Mouse (Mus musculus) right cerebral cortex, adult 18-20 months (tissue): ENCODE measurements at regions not wholly inside any gene's neighbourhood (a gene's known extent, or its start where the extent isn't known, plus 50 kb on each side); places are given as distances from the start of the nearest gene placed in this dataset.
"Not testable (repeated sequence)": the region's sequence is repeated elsewhere in the genome, so short reads cannot be mapped to it uniquely, and the experiment has no call there.

ENCODE experiments used
- DNase-seq: peaks from one replicate; pipeline ENCODE4 v3.0.0; 2022; ENCODE audit warnings: mixed read lengths

- no peak for DNase-seq
Measured at GRCm38 (mm10) chr12:15562826-15563225, 253.9 kb downstream of the Trib2 start.

DNA sequence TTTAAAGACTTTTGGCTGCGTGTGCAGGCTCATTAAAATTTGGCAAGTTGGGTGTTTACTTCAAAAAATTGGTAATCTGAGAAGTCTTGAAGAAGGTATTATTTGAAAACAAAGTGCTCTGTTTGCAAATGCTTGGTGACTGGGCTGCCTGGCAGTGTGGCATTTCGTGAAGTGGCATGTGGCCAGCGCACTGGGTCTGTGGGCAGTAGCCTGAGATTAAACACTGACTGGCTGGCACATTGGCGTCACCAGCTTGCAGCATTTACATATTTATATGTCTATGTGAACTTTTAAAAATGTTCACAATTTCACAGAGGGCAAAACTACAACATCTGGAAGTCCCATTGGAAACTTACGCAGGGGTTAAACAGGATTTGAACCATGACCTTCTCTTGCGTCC is 261.3 kb downstream of the Trib2 start:
- peak; percentile 38 for DNase-seq

DNA sequence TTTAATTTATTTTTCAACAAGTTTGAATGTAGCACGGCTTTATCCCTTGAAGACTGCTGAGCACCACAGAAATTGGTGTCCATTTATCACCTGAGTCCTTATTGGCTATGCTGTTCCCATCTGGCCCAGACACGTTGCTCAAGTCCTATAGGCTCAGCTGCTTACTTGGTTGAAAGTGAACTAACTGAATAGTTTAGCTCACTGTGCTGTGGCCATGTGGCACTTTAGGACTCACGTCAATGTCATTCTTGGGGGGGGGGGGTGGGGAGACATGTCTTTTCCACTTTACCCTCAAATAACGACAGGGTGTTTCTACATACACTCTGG is 263.1 kb downstream of the Trib2 start:
- DNase-seq = no peak

DNA sequence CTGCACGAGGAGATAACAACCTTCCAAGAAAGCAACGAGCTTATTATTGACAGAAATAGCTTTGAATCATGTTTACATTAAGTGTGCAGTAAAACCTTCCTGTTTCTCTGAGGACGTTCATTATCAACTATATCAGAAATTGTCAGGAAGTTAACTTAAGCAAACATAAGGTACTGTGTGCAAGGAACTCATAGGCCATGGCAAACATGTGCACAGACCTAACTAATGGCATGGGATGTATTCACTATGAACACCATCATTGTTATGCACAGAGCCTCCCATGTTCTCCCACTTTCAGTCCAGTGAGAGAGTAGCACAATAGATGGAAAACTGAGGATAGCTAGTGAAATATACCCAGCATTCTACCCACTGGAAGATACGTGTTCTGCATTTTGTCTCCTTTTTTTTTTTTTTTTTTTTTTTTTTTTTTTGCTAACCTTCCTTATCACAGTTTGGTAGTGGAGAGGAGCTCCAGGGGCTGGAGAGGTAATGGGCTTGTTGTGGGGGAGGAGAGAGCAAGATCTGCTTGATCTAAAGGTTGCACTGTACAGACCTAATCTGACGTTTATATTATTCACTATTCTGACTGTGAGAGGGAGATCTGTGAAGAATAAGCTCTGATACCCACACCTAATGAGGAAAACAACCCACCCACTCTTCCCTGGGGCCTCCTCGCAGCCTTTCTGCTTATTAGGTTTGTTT is 263.6 kb downstream of the Trib2 start:
- no peak for DNase-seq

DNA sequence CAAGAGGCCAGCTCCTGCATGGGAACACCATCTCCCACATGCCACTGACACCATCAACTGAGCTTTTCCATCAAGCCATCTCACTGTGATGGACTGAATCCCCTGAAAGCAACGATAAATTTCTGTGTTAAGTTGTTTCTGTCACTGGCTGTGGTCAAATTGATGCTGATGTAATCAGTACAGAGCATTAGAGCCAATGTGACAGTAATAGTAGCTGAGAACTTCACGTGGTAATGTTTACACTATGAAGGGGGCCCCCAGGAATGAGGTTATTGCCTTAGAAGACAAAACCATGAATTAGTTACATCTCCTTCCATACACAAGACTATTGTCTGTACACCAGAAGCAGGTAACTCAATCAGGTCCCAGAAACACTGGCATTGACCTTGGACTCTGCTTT is 264.5 kb downstream of the Trib2 start:
- DNase-seq = no peak

- no peak for DNase-seq
Measured at GRCm38 (mm10) chr12:15551281-15551900, 265.3 kb downstream of the Trib2 start.

GRCm38 (mm10) chr12:15544351-15544750 is 272.4 kb downstream of the Trib2 start:
- no peak for DNase-seq

DNA sequence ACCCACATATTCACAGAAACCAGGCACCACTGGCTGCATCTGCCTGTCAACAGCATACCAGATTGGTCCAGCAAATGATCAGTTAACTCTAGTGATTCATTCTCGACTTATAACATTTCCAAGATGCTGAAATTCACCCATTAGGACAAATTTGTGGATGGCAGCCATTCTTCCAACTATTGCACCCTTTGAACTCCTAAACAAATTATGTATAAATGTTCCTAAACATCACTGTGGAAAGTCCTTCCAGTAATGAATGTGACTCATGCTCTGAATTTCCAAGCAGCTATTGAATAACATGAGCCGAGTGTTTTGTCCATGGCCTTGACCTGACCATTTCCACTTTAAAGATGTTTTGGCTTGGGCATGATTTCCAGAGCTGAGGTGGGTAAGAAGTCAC is 274.2 kb downstream of the Trib2 start:
- DNase-seq = no peak

GRCm38 (mm10) chr12:15536852-15537368 is 279.8 kb downstream of the Trib2 start:
- no peak for DNase-seq

- no peak for DNase-seq
Measured at GRCm38 (mm10) chr12:15536247-15536646, 280.5 kb downstream of the Trib2 start.

DNA sequence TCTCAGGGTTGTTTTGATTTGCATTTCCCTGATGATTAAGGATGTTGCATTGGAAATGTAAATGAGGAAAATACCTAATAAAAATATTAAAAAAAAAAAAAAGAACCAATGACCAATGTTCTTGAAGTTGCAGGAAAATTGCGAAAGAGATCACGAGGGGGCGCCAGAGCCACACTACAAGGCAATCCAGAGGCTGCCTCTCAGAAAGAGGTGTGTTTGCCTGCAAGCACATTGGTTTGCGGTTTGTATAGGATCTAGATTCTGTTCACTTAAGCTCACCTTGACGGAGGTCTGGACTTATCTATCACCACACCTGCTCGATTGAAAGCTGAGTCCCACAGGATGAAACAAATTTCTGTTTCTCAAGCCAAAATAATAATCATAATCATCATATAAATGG is 280.9 kb downstream of the Trib2 start:
- DNase-seq = peak; percentile 83

GRCm38 (mm10) chr12:15520783-15521407 is 295.8 kb downstream of the Trib2 start:
- DNase-seq = no peak

GRCm38 (mm10) chr12:15511994-15512393 is 304.7 kb downstream of the Trib2 start:
- no peak for DNase-seq

- peak; percentile 35 for DNase-seq
Measured at GRCm38 (mm10) chr12:15507576-15507975, 309.1 kb downstream of the Trib2 start.

GRCm38 (mm10) chr12:15493640-15494039 is 323.1 kb downstream of the Trib2 start:
- DNase-seq = no peak

GRCm38 (mm10) chr12:15472741-15473140 is 344.0 kb downstream of the Trib2 start:
- peak; percentile 6 for DNase-seq

DNA sequence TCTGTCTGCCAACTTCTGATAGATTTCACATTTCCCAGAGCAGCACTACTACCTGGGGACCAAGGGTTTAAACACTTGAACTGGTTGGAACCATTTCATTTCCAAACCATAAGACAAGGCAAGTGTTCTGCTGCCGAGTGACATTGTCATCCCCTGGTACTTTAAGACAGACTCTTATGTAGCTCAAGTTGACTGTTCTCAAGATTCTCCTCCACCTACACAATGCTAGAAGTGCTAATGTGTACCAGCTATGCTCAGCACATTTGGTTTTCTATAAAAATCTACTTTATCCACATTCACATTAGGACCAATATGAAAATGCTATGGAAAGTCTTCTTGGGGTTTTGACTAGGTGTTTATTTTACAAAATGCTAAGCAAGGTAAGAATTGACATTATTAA is 357.3 kb downstream of the Trib2 start:
- peak; percentile 28 for DNase-seq

- not testable (repeated sequence) for DNase-seq
Measured at GRCm38 (mm10) chr12:15456369-15456768, 360.4 kb downstream of the Trib2 start.

DNA sequence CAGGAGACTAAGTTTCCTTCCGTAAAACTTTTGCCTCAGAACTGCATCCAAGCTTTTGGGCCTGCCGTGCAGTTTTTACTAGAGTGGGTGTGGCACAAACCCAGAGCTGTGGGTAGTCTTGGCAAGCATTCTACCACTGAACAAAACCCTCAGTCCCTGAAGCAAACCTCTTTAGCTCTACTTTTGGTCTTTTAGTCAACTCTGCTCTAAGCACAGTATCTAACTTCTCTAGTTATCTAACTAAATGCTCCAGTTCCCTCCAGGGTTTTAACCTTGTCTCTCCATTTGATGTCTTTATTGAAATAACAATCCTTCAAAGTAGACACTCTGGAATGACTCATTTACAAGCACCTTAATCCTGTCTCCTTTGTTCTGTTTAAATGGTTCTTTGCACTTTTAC is 361.0 kb downstream of the Trib2 start:
- DNase-seq = peak; percentile 15

GRCm38 (mm10) chr12:15449484-15449883 is 367.2 kb downstream of the Trib2 start:
- DNase-seq = no peak

DNA sequence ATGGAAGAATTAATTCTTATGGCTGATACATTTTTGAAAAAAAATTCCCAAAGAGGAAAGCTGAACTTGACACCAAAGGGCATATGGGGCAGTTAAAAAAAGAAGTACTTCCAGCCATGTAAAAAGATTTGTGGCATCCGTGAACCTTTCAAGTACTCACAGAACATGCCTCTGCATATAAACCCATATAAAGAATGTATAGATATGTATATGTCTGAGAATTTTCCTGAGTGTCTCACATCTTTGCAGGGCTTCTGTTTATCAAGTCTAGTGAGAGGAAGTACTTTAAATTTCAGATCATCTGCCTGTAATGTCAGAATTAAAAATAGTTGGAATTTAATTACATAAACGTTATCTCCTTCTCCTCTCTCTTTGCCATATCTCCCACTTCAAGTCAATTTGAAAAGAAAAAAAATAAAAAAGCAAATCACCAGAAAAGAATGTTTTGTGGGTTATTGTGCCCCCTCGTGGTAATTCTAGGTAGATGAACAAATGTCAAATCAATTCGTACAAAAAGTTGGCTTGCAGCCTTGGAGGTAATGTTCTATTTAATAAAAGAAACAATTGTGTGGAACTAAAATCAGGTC is 400.4 kb downstream of the Trib2 start:
- peak; percentile 14 for DNase-seq

DNA sequence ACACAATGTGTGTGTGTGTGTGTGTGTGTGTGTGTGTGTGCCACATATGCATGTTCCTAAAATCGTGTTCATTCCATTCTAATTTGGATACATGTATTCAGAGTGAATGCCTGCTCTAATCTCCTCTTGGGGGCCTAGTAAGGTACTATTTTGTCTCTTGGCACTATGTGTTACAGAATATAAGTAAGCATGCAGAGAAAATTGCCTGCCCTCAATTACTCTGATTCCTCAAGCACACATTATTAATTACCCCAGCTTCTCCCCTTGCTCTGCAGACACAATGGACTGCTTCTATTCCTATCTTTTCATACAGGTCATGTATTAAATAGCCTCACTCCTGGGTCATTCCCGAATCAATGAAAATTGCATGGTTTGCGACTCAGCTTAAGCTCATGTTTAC is 406.3 kb downstream of the Trib2 start:
- no peak for DNase-seq

GRCm38 (mm10) chr12:15407577-15407976 is 409.1 kb downstream of the Trib2 start:
- DNase-seq = not testable (repeated sequence)

- no peak for DNase-seq
Measured at GRCm38 (mm10) chr12:15392641-15393040, 424.1 kb downstream of the Trib2 start.
